Mouse (Mus musculus): Measurements from ENCODE around the gene Gm9903. TPM values are rescaled to one million over a fixed set of nuclear protein-coding genes. Genes with fewer than 3 reads are reported as not detected.

The Gm9903 gene
- 2.0 TPM in 1 of 3 replicates, not detected in the others for total RNA-seq (2017)

DNA sequence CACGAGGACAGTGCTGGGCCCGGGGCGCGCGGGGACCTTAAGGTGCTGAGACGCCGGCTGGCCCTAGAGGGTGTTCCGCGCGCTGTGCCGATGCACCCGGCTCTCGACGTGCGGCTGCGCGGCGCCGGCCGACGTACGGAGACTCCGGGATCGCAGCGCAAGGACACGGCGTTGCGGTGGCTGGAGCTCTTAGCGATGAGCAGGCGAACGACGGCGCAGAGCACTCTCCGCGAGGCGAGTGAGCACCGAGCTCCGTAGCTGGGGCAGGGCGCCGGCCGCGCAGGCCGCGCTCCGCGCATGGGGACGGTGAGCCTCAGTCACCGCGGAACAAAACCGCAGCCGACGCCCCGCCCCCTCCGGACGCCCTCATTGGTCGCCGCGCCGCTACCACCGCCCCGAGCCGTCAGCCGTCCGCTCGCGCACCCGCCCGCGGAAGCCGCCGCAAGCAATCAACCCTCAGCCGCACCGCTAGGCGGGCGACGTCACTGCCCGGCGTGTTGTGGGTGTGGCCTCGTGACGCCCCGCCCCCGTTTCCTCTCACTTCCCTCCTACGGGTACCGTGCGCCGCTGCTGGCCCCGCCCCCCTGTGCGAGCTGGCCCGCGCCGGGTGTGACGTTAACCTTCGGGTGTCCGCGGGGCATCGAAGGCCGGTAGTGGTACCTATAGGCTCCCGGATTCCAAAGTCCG, at the start of gene Gm9903, which contains the start of gene Fam53a:
Gene Gm9903, plus strand, starts transcription at position 625 of the 687 bp plus-strand sequence.
Gene Fam53a, minus strand, starts transcription at position 335 of the 687 bp plus-strand sequence.
- peak; percentile 92 for ATAC-seq (replicated peaks; ENCODE audit: insufficient number of reproducible peaks, low FRiP score, low TSS enrichment, poor library complexity, severe bottlenecking)

DNA sequence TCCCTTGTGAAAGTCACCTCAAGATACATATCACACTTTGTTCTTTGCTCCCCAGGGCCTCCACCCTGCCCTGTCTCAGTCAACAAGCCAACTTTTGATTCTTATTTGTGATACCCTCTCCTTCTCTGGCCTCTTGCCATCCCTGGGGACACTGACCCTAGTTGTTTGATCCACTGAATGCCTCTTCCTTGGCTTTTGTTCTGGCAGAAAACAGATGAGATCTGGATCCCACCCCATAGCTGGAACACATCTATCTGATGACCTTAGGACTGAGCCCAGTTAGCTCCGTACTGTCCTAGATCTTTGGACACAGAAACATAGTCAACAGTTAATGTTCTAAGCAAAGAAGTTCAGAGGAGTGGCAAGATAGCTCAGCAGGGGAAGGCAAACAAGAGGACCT, 49.4 kb upstream of the Gm9903 start:
- no peak for ATAC-seq (replicated peaks; ENCODE audit: insufficient number of reproducible peaks, low FRiP score, low TSS enrichment, poor library complexity, severe bottlenecking)

DNA sequence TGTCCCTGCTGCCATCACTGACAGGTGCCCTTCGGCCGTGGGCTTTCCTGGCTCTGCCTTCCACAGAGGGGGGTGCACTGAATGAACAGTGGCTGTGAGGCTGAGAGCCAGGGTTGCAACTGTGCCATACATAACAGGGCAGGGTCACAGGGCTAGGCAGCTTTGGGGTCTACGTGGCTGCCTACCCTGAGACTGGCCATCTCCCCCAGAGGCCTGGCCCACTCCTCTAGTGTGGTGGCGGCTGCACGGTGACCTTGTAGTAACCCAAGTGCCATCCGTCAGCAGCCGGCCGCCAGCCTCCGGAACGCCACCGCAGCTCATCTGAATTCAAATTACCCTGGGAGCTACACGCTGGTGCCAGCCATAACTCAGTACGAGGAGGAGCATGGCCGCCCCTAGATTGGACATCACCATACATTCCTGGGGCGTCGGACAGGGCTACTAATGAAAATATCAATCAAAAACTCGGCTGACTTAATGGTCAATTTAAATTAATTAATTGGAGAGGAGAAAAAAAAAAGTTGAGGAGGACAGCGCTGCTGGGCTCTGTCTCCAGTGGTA, 42.1 kb upstream of the Gm9903 start:
- ATAC-seq (replicated peaks; ENCODE audit: insufficient number of reproducible peaks, low FRiP score, low TSS enrichment, poor library complexity, severe bottlenecking), result no peak

DNA sequence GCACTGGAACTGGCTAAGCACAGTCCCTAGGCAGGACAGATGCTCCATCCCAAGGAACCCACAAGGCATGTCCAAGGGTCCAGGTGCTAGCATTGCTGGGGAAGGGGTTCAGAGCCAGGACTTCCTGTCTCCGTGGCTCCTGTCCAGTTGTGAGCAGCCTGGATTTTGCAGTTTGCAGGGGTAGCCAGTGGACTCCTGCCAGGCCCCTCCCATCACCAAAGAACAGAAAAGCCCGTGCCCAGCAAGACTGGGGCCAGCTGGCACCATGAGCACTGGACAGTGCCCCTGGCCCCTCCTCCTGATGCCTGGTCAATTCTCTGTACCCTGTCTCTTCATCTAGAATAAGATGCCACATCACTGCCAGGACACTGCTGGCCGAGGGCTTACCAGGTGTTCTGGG, 41.7 kb upstream of the Gm9903 start:
- no peak for ATAC-seq (replicated peaks; ENCODE audit: insufficient number of reproducible peaks, low FRiP score, low TSS enrichment, poor library complexity, severe bottlenecking)

DNA sequence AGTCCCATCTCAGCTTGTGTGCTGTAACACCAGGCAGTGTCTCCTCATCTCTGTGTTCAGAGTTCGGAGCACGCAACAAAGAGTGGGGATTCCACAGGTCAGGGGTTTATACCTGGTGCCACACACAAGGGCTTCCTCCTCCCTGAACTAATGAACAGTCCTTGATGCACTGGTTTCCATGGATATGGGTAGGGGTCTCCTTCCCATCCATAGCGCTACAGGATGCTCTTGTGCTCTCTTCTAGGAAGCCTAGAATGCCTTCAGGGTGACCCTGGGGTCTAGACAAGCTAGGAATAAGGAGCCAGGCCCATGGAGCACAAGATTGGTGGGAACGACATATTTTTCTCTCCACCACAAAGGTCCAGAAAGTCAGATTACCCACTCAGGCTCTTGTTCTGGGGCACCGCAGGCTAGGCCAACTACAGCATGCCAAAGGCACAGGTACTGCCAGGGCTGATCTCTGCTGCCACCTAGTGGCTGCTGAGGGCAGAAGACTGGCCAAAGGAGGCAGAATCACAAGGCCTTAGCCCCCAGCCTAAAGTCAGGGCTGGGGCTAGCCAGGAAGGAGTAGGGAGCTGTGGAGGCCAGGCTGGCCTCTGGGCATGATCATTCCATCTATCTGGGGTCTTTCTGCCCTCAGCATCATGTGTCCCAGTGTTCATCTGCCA, 40.4 kb upstream of the Gm9903 start:
- peak; percentile 69 for ATAC-seq (replicated peaks; ENCODE audit: insufficient number of reproducible peaks, low FRiP score, low TSS enrichment, poor library complexity, severe bottlenecking)

DNA sequence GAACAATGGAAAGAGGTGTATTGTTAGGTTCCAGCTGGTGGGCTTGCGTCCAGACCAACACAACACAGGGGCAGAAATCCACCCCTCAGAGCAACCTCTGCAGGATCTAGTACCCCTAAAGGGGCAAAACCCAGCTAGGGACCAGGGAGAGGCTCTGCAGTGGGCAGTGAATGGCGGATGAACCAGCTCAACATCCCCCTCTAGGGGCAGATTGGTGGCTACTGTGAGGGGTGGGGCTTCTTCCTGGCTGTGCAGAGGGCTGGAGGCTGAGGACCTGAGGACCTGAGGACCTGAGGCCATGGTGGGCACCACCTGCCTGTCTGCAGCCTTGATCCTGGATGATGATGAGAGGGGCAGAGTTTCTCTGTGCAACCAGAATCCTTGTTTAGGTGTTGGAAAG, 36.1 kb upstream of the Gm9903 start:
- no peak for ATAC-seq (replicated peaks; ENCODE audit: insufficient number of reproducible peaks, low FRiP score, low TSS enrichment, poor library complexity, severe bottlenecking)

DNA sequence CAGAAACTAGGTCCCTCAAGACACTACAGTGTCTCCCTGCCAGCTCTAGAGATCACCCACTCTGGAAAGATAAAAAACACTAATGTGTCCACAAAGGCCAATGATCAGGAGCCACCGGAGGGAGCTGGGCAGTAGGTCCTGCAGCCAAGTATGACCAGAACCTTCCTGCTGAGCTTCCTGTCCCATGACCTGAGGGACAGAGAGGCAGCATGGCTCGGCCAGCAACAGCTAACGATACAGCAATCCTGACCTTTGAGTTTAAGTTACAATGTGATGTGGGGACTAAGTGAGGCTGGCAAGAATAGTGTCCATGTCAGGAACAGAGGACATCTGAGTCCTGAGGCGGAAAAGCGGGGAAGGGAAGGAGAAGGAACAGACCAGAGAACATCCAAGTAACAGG, 24.4 kb upstream of the Gm9903 start:
- no peak for ATAC-seq (replicated peaks; ENCODE audit: insufficient number of reproducible peaks, low FRiP score, low TSS enrichment, poor library complexity, severe bottlenecking)

DNA sequence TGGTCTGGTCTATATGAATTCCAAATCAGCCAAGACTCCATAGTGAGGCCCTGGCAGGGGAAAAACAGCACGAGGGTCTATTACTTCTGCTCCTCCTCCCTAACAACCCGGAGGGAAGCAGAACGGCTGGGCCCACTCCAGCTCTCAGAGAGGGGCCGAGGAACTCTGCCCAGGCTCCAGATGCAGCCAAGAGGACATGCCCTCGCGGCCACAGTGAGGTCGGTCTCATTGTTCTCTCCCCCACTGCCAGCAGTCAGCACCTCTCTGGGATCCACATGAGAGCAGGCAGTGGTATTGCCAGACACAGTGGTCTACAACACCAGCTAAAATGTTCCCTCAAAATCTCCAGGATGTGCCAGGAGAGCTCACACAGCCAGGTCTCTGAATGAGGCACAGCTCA, 23.1 kb upstream of the Gm9903 start:
- no peak for ATAC-seq (replicated peaks; ENCODE audit: insufficient number of reproducible peaks, low FRiP score, low TSS enrichment, poor library complexity, severe bottlenecking)

DNA sequence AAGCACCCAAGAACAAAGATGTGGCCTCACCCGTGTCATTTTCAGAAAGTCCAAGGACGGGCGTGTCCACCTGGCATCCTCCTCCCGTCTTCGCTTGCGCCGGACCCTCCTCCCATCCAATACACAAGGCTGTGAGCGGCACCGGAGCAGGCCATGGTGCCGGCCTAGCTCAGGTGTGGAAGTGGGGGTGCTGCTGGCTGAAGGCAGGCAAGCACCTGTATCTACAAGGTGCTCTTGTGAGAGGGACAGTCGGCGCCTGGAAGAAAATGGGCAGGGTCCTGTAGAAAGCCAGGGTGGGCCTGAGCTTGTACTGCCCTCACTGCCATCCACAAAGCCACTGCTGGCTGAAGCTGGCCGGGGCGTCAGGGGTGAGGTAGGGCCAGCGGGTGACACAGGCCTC, 22.3 kb upstream of the Gm9903 start:
- no peak for ATAC-seq (replicated peaks; ENCODE audit: insufficient number of reproducible peaks, low FRiP score, low TSS enrichment, poor library complexity, severe bottlenecking)

DNA sequence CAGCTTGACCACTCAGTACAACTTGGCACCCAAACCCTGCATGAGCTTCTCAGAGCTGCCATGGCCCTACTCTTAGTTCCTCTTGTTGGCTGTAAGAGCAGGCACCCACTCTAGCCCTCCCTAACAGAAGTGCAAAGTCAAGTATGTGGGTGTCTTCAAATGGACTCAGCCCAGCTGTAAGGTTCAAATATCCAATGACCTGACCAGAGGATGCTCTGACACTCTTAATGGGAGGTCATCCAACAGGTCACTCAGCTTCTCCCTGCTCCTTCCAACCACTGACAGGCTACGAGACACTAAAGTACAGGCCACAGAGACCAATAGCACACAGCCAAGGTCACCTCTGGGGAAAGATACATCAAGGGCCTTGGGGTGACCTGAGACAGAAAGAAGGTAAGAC, 20.5 kb upstream of the Gm9903 start:
- no peak for ATAC-seq (replicated peaks; ENCODE audit: insufficient number of reproducible peaks, low FRiP score, low TSS enrichment, poor library complexity, severe bottlenecking)

DNA sequence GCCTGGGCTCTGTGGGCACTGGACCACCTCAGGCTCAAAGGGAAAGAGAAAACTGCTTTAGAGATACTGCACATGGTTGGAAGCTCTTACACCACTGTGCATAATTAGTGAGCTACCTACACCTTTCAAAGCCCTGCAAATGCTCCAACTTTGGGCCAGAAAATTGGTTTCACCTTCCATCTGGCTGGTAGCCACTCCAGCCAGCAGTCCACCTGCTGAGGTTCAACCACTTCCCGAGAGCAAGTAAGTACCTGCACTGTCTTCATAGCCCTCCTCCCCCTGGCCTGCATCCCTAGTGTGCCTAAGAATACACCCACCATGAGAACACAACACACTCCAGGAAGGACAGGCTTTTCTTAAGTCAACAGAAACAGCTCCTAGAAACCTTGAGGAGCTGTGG, 17.9 kb upstream of the Gm9903 start:
- ATAC-seq (replicated peaks; ENCODE audit: insufficient number of reproducible peaks, low FRiP score, low TSS enrichment, poor library complexity, severe bottlenecking), result no peak

DNA sequence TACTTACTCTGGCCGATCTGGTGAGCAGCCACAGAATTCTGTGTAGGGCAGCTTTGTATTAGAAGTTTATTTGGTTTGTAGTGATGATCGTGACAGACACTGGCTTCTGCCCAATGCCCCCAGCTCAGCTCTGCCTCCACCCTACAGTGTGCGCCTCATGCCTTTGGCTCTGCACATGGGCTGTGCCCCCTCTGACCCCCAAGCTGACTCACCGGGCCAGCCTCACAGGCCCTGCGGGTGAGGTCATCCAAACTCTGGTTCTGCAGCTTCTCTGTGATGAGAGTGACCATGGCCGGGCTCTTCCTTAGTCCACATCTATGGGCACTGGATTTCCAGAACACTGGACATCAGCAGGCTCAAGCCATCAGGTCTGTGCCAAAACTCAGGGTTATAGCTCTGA, 15.3 kb upstream of the Gm9903 start:
- 0 out of 2 replicates have a peak, but pooled peaks have one; percentile 9 for ATAC-seq (replicated peaks; ENCODE audit: insufficient number of reproducible peaks, low FRiP score, low TSS enrichment, poor library complexity, severe bottlenecking)

DNA sequence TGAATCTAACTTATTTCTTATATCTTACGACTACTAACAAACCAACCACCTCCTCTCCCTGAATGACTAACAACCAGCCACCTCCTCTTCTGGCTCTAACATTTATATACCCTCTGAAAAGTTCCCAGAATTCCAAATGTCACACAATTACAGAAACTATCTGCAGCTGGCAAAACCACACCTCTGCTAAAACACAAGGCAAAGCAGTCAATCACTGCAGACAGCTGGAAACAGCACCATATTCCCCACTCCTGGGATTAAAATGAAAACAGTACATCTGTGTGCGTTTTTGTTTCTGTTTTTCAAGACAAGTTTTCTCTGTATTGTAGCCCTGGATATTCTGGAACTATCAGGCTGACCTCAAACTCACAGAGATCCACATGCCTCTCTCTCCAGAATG, 7.1 kb upstream of the Gm9903 start:
- ATAC-seq (replicated peaks; ENCODE audit: insufficient number of reproducible peaks, low FRiP score, low TSS enrichment, poor library complexity, severe bottlenecking), result no peak

DNA sequence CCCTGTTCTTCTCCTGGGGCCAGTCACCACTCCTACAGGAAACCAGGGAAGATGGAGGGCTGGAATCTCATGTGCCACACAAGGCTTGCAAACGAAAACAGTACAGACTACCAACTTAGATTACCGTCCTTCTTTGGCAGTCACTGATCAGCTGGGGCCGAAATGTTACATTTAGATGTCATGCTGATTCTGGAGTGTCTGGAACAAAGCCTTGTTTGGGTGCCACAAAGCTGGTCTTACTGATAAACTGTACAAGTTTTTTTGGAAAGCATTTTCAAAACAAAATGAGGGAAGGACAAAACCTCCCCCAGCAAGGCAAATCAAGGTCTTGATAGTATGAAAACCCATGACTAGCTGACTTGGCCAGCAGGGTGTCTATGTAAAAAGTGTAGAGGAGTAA, 6.0 kb upstream of the Gm9903 start:
- no peak for ATAC-seq (replicated peaks; ENCODE audit: insufficient number of reproducible peaks, low FRiP score, low TSS enrichment, poor library complexity, severe bottlenecking)

DNA sequence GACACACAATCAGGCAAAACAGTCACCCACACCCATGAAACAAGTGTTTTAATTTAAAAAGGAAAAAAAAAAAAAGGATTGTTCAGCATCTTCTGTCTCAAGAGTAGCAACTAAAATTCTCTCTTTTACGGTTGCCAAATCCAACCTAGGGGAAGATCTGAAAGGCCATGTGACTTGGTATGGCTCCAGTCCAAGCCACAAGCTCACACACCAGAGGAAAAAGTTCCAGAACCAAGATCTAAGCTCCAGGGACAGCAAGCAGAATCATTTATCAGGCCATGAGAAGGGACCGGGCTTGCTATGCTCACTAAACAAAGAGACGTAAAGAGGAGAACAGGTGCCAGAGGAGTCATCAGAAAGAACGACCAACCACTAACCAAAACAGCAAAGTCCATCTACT, 1.8 kb upstream of the Gm9903 start:
- ATAC-seq (replicated peaks; ENCODE audit: insufficient number of reproducible peaks, low FRiP score, low TSS enrichment, poor library complexity, severe bottlenecking), result no peak

DNA sequence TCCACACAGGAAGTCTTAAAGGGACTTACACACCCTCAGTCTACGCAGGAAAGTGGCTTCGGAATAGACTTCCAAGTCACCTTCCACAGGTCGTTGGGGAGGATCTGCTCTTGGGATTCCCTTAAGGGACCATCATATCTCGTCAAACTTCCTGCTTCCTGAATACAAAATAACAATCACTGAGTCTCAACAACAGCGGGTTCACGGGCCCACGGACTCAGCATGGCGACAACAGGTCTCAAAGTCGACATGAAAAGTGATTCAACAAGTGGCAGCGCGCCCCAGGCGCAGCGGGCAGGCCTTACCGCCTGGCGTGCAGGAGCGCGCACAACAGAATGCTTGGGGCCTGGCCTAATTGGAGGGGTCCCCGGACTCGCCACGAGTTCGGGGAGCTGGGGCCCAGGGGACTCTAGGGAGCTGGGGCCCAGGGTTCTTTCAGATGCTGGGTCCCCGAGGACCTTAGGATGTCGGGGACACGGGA, 865 bp upstream of the Gm9903 start:
- no peak; the same call in 1 of the 2 replicates for ATAC-seq (replicated peaks; ENCODE audit: insufficient number of reproducible peaks, low FRiP score, low TSS enrichment, poor library complexity, severe bottlenecking)

DNA sequence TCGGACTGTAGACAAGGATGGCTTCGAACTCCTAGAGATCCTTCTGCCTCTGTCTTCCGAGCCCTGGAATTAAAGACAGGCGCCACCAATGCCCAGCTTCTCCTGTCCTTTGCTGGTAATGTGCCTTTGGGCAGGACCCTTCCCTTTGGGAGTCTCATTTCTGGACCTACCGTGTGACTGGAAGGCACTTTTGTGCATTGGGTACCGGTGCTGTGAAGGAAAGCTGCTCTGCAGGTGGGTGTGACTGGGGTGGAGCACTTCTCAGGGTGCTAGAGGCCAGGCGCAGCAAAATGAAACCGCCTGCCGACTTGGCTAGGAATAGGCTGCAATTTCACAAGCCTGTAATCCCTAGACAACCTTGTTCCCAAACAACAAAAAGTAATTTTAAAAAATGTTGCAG, 336 bp downstream of the Gm9903 start:
- ATAC-seq (replicated peaks; ENCODE audit: insufficient number of reproducible peaks, low FRiP score, low TSS enrichment, poor library complexity, severe bottlenecking), result peak; percentile 5; the same call in 1 of the 2 replicates

DNA sequence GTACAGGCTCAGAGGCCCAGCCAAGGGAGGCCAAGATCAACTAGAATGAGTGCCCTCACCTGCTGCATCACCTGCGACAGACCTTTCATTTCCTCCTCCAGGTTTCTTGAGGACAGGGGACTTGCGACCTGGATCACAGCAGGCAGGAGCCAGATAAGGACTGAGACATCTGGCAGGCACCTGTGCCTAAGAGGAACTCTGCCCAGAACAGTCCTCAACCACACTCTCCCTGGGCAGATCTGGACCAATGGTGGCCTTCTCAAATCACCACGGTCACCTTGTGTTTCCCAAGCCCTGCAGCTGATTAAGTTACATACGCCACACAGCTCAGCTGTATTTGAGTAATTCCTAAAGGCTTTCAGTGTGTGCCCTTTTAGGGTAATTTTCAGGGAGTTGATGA, 890 bp downstream of the Gm9903 start:
- no peak for ATAC-seq (replicated peaks; ENCODE audit: insufficient number of reproducible peaks, low FRiP score, low TSS enrichment, poor library complexity, severe bottlenecking)

DNA sequence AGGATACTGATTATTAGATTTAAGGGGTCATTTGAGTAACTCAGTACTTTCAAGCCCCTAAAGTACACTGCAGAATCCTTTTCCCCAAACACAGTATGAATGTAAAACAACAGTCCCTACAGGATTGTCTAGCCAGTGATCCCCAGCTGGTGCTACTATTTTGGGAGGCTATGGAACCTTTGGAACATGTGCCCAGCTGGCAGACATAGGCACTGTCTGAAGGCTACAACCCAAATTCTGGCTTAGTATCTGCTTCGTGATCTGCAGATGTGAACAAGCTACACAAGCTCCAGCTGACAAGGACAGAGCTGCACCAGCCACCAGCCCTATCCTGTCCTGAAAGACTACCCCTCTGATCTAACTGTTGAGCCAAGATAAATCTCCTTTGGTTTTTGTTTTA, 2.8 kb downstream of the Gm9903 start:
- no peak for ATAC-seq (replicated peaks; ENCODE audit: insufficient number of reproducible peaks, low FRiP score, low TSS enrichment, poor library complexity, severe bottlenecking)

DNA sequence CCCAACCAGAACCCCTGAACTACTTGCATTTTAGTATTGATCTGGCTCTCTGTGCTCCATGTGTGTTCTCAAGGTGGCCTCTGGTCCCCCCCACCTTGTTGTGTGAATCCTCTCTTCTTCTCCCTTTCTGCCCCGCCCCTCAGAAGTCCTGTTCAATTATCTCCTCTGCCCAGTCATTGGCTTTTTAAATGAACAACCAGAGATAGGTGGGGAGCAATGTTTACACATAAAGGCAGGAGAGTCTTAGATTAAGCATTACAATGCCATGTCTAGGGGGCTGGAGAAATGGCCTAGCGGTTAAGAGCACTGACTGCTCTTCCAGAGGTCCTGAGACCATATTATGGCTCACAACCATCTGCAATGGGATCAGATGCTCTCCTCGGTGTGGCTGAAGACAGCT, 5.6 kb downstream of the Gm9903 start:
- ATAC-seq (replicated peaks; ENCODE audit: insufficient number of reproducible peaks, low FRiP score, low TSS enrichment, poor library complexity, severe bottlenecking), result no peak

Data from monocyte, adult 5-6 weeks (primary cell).